ENCODE assay signal across 17 mouse cellular contexts in genomic region chr10:91521168-91521567, GRCm38 (mm10).
"Had no signal": no experiment of that assay in that cellular context is flagged by ENCODE, and none has a peak within 500 bp of the region (broad histone marks: within the 10 kb centered on the region; RNA-seq: fewer than 3 reads in every experiment).

No protein-coding gene starts in this region.

- H3K36me3 ChIP-seq: midbrain, embryonic 10.5 days; neural tube, embryonic 13.5 days; neural tube, embryonic 15.5 days had no signal

- DNase-seq: lung, adult 18-20 months; lung, embryonic 14.5 days; lung, postnatal 10 days; lung, postnatal 4 days; retina, postnatal 1 day; right cerebral cortex, adult 18-20 months; right cerebral cortex, postnatal 25 days; right cerebral cortex, postnatal 4 days; spleen, adult 18-20 months; thymus, adult 18-20 months; thymus, postnatal 14 days; thymus, postnatal 36 days had no signal

- H3K27me3 ChIP-seq: neural tube, embryonic 13.5 days; neural tube, embryonic 15.5 days had no signal

- H3K4me2 ChIP-seq: lung, embryonic 14.5 days; neural tube, embryonic 13.5 days; neural tube, embryonic 15.5 days had no signal

- H3K9ac ChIP-seq: liver, embryonic 14.5 days; lung, embryonic 14.5 days; neural tube, embryonic 13.5 days; neural tube, embryonic 15.5 days had no signal

- H3K4me1 ChIP-seq: neural tube, embryonic 13.5 days; neural tube, embryonic 15.5 days had no signal

- H3K9me3 ChIP-seq: midbrain, embryonic 10.5 days; neural tube, embryonic 13.5 days; neural tube, embryonic 15.5 days had no signal

- H3K27ac ChIP-seq: liver, embryonic 14.5 days; midbrain, embryonic 10.5 days; neural tube, embryonic 13.5 days; neural tube, embryonic 15.5 days had no signal

- H3K4me3 ChIP-seq: midbrain, embryonic 10.5 days; myocyte; neural tube, embryonic 13.5 days; neural tube, embryonic 15.5 days had no signal
